Mouse (Mus musculus): Measurements from ENCODE around the gene Apbb2. TPM values are rescaled to one million over a fixed set of nuclear protein-coding genes. Genes with fewer than 3 reads are reported as not detected.

The Apbb2 gene
- polyA plus RNA-seq, 1 experiment from 2014 or later: 5.9 TPM

DNA sequence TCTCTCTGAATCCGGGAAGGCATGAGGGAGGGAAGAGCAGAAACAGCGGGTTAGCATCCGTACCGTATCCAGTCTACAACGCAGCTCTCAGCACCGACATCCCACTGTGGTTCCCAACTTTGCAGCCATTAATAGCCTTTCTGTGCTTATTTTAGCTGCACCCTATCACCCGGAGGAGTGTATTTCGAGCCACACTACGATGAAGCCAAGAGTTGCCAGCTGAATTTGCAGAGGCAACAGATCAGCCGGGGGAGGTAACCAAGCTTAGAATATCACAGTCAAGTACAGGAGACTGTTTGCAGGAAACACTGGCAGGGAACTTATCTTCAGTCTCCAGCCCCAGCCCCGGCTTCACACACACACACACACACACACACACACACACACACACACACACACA is 295.0 kb downstream of the Apbb2 start:
- ATAC-seq: no peak
- 33% methylated on average over 10 of the region's 11 CpGs for WGBS (ENCODE audit: insufficient replicate concordance)
- no peaks in the 10 kb centered on the region for H3K27me3 ChIP-seq (replicated peaks)
- no peak overlapping the region for H3K4me3 ChIP-seq
- peaks cover 15% of the 10 kb centered on the region for H3K4me1 ChIP-seq
- no peaks in the 10 kb centered on the region for H3K36me3 ChIP-seq
- no peak overlapping the region for H3K4me2 ChIP-seq
- H3K9me3 ChIP-seq (replicated peaks): no peaks in the 10 kb centered on the region
- H3K9ac ChIP-seq: no peak overlapping the region
- H3K27ac ChIP-seq: no peak overlapping the region

DNA sequence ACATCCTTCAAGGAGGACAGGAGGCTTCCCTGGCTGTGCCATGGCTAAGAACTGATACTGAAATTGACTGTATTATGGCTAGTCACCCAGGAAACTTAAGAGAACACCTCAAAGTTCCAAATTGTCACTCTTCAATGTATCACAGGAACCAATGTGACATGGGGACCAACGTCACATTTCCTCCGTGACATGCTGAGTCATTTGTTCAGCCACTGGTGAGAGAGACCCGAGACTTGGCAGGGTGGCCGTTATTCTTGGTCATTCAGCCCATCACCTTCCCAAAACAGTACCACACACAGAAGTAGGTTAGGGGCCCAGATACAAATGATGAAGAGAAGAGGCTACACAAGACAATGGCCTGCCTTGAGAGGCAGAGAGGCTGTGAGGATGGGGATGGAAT is 295.5 kb downstream of the Apbb2 start:
- Histone ChIP-seq H3K4me2 (no peak overlapping the region), H3K36me3 (no peaks in the 10 kb centered on the region), H3K4me3 (no peak overlapping the region)

DNA sequence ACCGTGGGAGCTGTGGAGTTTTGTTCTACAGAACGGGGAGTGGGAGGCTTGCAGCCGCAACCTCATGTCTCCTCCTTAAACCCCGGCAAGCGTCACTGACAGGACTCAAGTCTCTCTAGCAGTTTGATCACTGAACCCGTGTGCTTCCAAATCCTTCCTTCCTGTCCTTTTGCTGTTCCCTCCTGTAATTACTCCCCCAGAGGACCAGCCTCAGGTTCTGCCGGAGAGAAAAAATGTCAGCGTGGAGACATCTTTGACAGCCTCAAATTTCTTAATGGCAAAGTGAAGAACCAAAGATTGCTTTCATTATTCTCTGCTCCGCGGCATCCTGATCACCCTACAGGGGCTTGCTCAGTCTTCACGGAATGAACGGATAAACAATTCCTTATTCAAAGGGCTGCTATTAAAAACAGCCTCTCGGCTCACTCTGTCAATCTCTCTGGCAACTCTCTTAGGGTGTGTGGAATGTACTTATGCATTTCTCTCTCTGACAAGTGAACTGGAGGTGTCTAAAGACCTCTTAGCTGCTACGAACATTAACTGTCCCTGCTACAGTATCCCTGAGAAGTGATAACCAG is 298.7 kb downstream of the Apbb2 start:
- H3K27me3 ChIP-seq (replicated peaks): no peaks in the 10 kb centered on the region
- H3K4me3 ChIP-seq: no peak overlapping the region
- H3K9me3 ChIP-seq (replicated peaks): no peaks in the 10 kb centered on the region
- no peak for ATAC-seq
- H3K9ac ChIP-seq: no peak overlapping the region
- no peak overlapping the region for H3K4me2 ChIP-seq
- peaks cover 15% of the 10 kb centered on the region for H3K4me1 ChIP-seq
- H3K36me3 ChIP-seq: no peaks in the 10 kb centered on the region
- 71% methylated on average over 14 of the region's 14 CpGs for WGBS (ENCODE audit: insufficient replicate concordance)
- no peak overlapping the region for H3K27ac ChIP-seq

More for the DNA sequence above, 295.5 kb downstream of the Apbb2 start:
- no peak for ATAC-seq
- H3K27me3 ChIP-seq (replicated peaks): no peaks in the 10 kb centered on the region
- no peaks in the 10 kb centered on the region for H3K9me3 ChIP-seq (replicated peaks)
- H3K4me1 ChIP-seq: peaks cover 15% of the 10 kb centered on the region
- H3K9ac ChIP-seq: no peak overlapping the region
- WGBS (ENCODE audit: insufficient replicate concordance): 24% methylated on average over 4 of the region's 4 CpGs
- H3K27ac ChIP-seq: no peak overlapping the region

GRCm38 (mm10) chr5:66319341-66319740 is 299.2 kb downstream of the Apbb2 start:
- H3K4me2 ChIP-seq: no peak overlapping the region
- 54% methylated on average over 6 of the region's 6 CpGs for WGBS (ENCODE audit: insufficient replicate concordance)
- no peak for ATAC-seq

GRCm38 (mm10) chr5:66315791-66316190 is 302.8 kb downstream of the Apbb2 start:
- Histone ChIP-seq H3K4me1 (no peaks in the 10 kb centered on the region), H3K27me3 (replicated peaks) (no peaks in the 10 kb centered on the region), H3K36me3 (no peaks in the 10 kb centered on the region), H3K4me2 (no peak overlapping the region), H3K4me3 (no peak overlapping the region), H3K27ac (no peak overlapping the region), H3K9me3 (replicated peaks) (no peaks in the 10 kb centered on the region), H3K9ac (no peak overlapping the region)
- WGBS (ENCODE audit: insufficient replicate concordance): 72% methylated on average over 5 of the region's 5 CpGs
- ATAC-seq: no peak

More at GRCm38 (mm10) chr5:66319341-66319740, 299.2 kb downstream of the Apbb2 start:
- Histone ChIP-seq H3K27ac (no peak overlapping the region), H3K4me1 (peaks cover 13% of the 10 kb centered on the region), H3K27me3 (replicated peaks) (no peaks in the 10 kb centered on the region), H3K9me3 (replicated peaks) (no peaks in the 10 kb centered on the region), H3K9ac (no peak overlapping the region), H3K4me3 (no peak overlapping the region), H3K36me3 (no peaks in the 10 kb centered on the region)

- H3K4me3 ChIP-seq: no peak overlapping the region
- no peaks in the 10 kb centered on the region for H3K4me1 ChIP-seq
- WGBS (ENCODE audit: insufficient replicate concordance): 86% methylated on average over 11 of the region's 11 CpGs
- ATAC-seq: no peak
- 0 out of 2 replicates have a peak, but pooled peaks cover under 1% of the 10 kb centered on the region for H3K36me3 ChIP-seq
- no peak overlapping the region for H3K4me2 ChIP-seq
- H3K9me3 ChIP-seq (replicated peaks): no peaks in the 10 kb centered on the region
- H3K27ac ChIP-seq: no peak overlapping the region
- H3K9ac ChIP-seq: no peak overlapping the region
- no peaks in the 10 kb centered on the region for H3K27me3 ChIP-seq (replicated peaks)
Measured at GRCm38 (mm10) chr5:66310806-66311205, 307.8 kb downstream of the Apbb2 start.

GRCm38 (mm10) chr5:66310328-66310727 is 308.3 kb downstream of the Apbb2 start:
- Histone ChIP-seq H3K4me3 (no peak overlapping the region), H3K4me1 (no peaks in the 10 kb centered on the region), H3K9ac (no peak overlapping the region), H3K4me2 (no peak overlapping the region), H3K9me3 (replicated peaks) (no peaks in the 10 kb centered on the region), H3K27ac (no peak overlapping the region), H3K27me3 (replicated peaks) (no peaks in the 10 kb centered on the region), H3K36me3 (0 out of 2 replicates have a peak, but pooled peaks cover 2% of the 10 kb centered on the region)
- no peak for ATAC-seq
- 63% methylated on average over 9 of the region's 9 CpGs for WGBS (ENCODE audit: insufficient replicate concordance)

DNA sequence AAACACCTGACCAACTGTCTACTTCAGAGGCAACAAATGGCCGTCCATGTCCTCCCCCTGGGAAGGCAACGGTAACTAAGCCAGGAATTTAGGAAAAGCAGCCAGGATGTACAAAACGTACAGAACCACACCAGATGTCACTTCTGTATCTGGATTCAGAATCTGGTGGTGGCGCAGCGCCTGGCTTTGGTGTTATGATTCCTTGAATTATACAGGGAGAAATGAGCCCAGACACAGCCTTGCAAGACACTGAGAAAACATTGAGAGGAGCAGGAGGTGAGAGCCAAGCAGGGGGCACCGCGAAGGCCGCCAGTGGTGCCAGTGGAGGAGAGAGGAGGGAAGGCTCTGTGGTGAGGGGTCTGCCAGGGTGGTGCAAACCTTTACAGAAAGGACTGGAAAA is 313.1 kb downstream of the Apbb2 start:
- WGBS (ENCODE audit: insufficient replicate concordance): 74% methylated on average over 8 of the region's 8 CpGs
- no peak overlapping the region for H3K9ac ChIP-seq
- no peaks in the 10 kb centered on the region for H3K4me1 ChIP-seq
- H3K27me3 ChIP-seq (replicated peaks): no peaks in the 10 kb centered on the region
- H3K36me3 ChIP-seq: 0 out of 2 replicates have a peak, but pooled peaks cover 2% of the 10 kb centered on the region
- H3K9me3 ChIP-seq (replicated peaks): no peaks in the 10 kb centered on the region
- no peak overlapping the region for H3K4me3 ChIP-seq
- ATAC-seq: no peak
- no peak overlapping the region for H3K4me2 ChIP-seq
- H3K27ac ChIP-seq: no peak overlapping the region

DNA sequence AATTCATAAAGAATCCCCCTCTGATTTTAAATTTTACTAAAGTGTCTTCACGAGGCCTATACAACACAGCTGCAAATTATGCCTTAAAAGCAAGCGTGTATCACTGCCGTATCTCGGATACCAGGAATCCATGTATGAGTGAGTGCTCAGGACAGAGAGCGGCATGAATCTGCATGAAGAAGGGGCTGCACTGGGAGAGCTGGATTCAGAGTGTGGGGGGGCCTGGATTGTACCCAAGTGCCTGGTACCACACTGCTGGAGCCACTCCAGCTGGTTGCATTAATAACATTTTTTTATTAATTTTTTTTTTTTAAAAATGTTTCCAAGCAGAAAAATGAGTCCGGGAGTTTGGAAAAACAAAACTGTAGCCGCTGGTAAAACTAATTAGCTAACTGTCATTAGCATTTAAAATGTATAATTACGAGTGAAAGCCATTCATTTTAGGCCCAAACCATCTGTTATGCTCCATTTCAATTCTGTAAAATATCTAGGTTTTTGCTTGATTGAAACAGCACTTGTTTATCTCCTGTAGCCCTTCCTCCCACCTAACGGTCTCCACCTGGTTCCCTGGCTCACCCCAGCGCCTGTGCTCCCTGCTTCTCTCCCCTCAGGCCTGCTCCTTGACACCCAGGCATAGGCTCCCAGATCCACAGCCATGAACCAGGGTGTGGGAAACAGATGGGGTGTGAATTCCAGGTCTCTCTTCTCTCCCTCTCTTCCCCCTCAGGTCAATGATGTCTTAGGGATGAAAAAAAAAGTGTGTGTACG is 314.1 kb downstream of the Apbb2 start:
- Histone ChIP-seq H3K36me3 (0 out of 2 replicates have a peak, but pooled peaks cover 2% of the 10 kb centered on the region), H3K9me3 (replicated peaks) (no peaks in the 10 kb centered on the region), H3K27me3 (replicated peaks) (no peaks in the 10 kb centered on the region), H3K4me1 (no peaks in the 10 kb centered on the region), H3K9ac (no peak overlapping the region), H3K27ac (no peak overlapping the region), H3K4me3 (no peak overlapping the region), H3K4me2 (no peak overlapping the region)
- ATAC-seq: no peak
- 76% methylated on average over 11 of the region's 11 CpGs for WGBS (ENCODE audit: insufficient replicate concordance)

- H3K9ac ChIP-seq: no peak overlapping the region
Measured at GRCm38 (mm10) chr5:66302873-66303272, 315.7 kb downstream of the Apbb2 start.

DNA sequence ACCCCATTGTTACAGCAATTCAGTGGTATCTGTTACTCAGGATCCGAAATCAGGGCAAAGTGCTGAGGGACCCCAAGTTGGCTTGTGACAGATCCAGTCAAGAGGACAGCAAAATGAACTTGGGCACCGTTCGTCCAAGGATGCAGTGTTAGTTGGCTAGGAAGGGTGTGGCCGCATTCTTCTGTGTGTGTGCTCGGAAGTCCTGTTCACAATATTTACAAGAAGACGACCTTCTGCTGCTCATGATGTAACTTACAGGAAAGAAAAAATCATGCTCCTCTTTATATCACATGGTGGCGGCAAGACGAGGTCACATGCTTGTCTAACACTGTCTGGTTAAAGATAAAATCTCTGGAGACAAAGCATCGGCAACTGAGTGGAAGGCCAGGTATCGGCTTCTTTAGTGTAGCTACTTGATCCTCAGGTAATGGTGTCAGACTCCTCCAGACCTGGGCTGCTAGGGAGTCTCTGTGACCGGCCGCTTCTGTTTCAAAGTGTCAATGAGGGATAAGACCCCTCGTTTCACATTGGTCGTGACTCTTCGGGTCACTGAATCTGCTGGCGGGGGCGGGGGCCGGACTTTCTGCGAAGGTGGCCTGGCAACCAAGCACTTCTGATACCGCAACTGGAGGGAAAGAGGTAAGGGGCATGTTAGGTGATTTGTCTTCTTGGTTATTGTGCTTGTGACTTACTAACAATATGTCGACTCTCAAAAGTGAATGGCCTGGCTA is 316.3 kb downstream of the Apbb2 start:
- Histone ChIP-seq H3K4me2 (no peak overlapping the region), H3K9ac (no peak overlapping the region), H3K4me1 (no peaks in the 10 kb centered on the region), H3K27me3 (replicated peaks) (no peaks in the 10 kb centered on the region), H3K27ac (no peak overlapping the region), H3K36me3 (0 out of 2 replicates have a peak, but pooled peaks cover 2% of the 10 kb centered on the region), H3K4me3 (no peak overlapping the region), H3K9me3 (replicated peaks) (no peaks in the 10 kb centered on the region)
- WGBS (ENCODE audit: insufficient replicate concordance): 83% methylated on average over 21 of the region's 21 CpGs
- no peak for ATAC-seq

More at GRCm38 (mm10) chr5:66302873-66303272, 315.7 kb downstream of the Apbb2 start:
- 82% methylated on average over 2 of the region's 2 CpGs for WGBS (ENCODE audit: insufficient replicate concordance)
- H3K4me2 ChIP-seq: no peak overlapping the region
- ATAC-seq: no peak
- no peak overlapping the region for H3K27ac ChIP-seq
- no peak overlapping the region for H3K4me3 ChIP-seq
- H3K27me3 ChIP-seq (replicated peaks): no peaks in the 10 kb centered on the region
- H3K9me3 ChIP-seq (replicated peaks): no peaks in the 10 kb centered on the region
- no peaks in the 10 kb centered on the region for H3K4me1 ChIP-seq
- 0 out of 2 replicates have a peak, but pooled peaks cover 2% of the 10 kb centered on the region for H3K36me3 ChIP-seq

DNA sequence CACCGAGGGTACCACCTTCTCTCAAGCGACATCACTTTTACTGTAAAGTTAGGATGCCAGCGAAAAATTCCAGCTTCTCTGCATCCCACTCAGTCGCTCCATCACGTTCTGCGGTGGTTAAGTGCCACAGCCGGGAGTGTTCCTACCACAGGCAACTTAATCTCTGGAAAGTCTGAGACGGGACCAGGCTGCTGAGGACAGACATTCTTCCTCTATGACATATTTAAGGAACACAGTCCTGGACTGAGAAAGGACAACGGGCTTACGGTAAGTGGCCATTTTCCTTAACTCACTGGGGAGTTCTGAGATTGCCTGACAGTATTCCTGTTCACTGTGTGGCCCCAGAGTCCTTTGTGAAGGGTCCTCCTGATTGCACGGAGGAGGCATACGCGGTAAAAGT is 318.0 kb downstream of the Apbb2 start:
- no peaks in the 10 kb centered on the region for H3K27me3 ChIP-seq (replicated peaks)
- H3K36me3 ChIP-seq: no peaks in the 10 kb centered on the region
- H3K4me1 ChIP-seq: no peaks in the 10 kb centered on the region
- no peaks in the 10 kb centered on the region for H3K9me3 ChIP-seq (replicated peaks)
- H3K9ac ChIP-seq: no peak overlapping the region
- WGBS (ENCODE audit: insufficient replicate concordance): 79% methylated on average over 13 of the region's 13 CpGs
- ATAC-seq: no peak
- H3K4me2 ChIP-seq: no peak overlapping the region
- H3K4me3 ChIP-seq: no peak overlapping the region
- no peak overlapping the region for H3K27ac ChIP-seq
